Mouse (Mus musculus) forebrain, embryonic 15.5 days (tissue): ENCODE results near the gene Gpcpd1. TPM values are rescaled to one million over a fixed set of nuclear protein-coding genes. Genes with fewer than 3 reads are reported as not detected.

Experiments used
- ATAC-seq: fragments of 200-750 bp; cut with Nextera tagmentation; replicated peaks from 2 replicates; pipeline ENCODE4 v1.8.0; 2017; ENCODE audit warnings: mild to moderate bottlenecking, moderate TSS enrichment, moderate library complexity
- H3K27ac ChIP-seq: fragments of 300-500 bp; sonication (generic); replicated peaks from 2 replicates; pipeline ENCODE4 v1.5.1; 2015; ENCODE audit warnings: mild to moderate bottlenecking, inconsistent platforms
- H3K27me3 ChIP-seq: fragments of 300-500 bp; sonication (generic); 2 replicates; pipeline ENCODE4 v1.6.1; 2015; ENCODE audit warnings: inconsistent platforms
- H3K36me3 ChIP-seq: fragments of 300-500 bp; sonication (generic); 2 replicates; pipeline ENCODE4 v1.6.1; 2015; ENCODE audit warnings: mild to moderate bottlenecking, inconsistent platforms
- H3K4me1 ChIP-seq: fragments of 300-500 bp; sonication (generic); 2 replicates; pipeline ENCODE4 v1.6.1; 2015; ENCODE audit warnings: inconsistent platforms
- H3K4me2 ChIP-seq: fragments of 300-500 bp; sonication (generic); replicated peaks from 2 replicates; pipeline ENCODE4 v1.6.1; 2015; ENCODE audit warnings: mild to moderate bottlenecking, inconsistent platforms
- H3K4me3 ChIP-seq: fragments of 300-500 bp; sonication (generic); 2 replicates; pipeline ENCODE4 v1.5.1; 2015; ENCODE audit warnings: mild to moderate bottlenecking, inconsistent platforms
- H3K9ac ChIP-seq: fragments of 300-500 bp; sonication (generic); replicated peaks from 2 replicates; pipeline ENCODE4 v1.6.1; 2015; ENCODE audit warnings: mild to moderate bottlenecking, inconsistent platforms
- H3K9me3 ChIP-seq: fragments of 300-500 bp; sonication (generic); 2 replicates; pipeline ENCODE4 v1.6.1; 2016; ENCODE audit warnings: inconsistent platforms
- WGBS: fragments of 180-500 bp; shearing (Covaris S2); methylation state at CpG from one replicate; pipeline ENCODE4 v1.1.7; 2015; ENCODE audit warnings: mixed read lengths; 5-methylcytosine and 5-hydroxymethylcytosine counted together
- polyA plus RNA-seq: library from polyadenylated mRNA; unstranded; fragments of >200 nt; fragmentation: Nextera tagmentation; extraction: Ambion mirVana; gene quantifications from 2 replicates; pipeline ENCODE4 v1.2.1, GENCODE M21; 2015

The Gpcpd1 gene
- polyA plus RNA-seq = 85.7 and 85.9 TPM in 2 replicates

- WGBS = 87% methylated on average over 7 of the region's 7 CpGs
- Histone ChIP-seq H3K27ac (no peak within 1 kb of the TSS), H3K4me2 (no peak within 1 kb of the TSS), H3K4me1 (peaks cover 9% of the 10 kb centered on the region), H3K9me3 (no peaks in the 10 kb centered on the region), H3K9ac (no peak within 1 kb of the TSS), H3K4me3 (no peak within 1 kb of the TSS), H3K36me3 (no peaks in the 10 kb centered on the region), H3K27me3 (no peaks in the 10 kb centered on the region)
- no peak for ATAC-seq
Observed at GRCm38 (mm10) chr2:132587240-132587779, at the start of gene Gpcpd1. Gene Gpcpd1, minus strand, starts transcription at chr2:132587729.

DNA sequence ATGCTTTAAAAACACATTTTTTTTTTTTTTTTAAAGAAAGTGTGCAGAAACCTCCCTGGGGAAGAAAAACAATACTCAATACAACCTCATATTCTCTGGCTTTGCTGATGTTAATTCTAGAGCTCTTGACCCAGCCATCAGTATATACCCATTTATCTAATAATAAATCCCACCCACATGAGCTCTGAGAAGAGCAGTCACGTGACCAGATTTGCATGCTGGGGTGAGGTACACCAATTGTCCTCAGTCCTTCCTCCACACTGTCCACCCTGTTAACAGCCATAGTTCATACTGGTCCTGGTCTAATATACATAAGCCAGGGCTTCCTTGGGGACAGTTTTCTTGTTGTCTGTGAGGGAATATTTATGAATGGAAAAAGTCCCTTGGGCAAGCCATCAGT is 49.0 kb upstream of the Gpcpd1 start:
- no peak overlapping the region for H3K4me2 ChIP-seq
- no peak overlapping the region for H3K9ac ChIP-seq
- H3K4me3 ChIP-seq = no peak overlapping the region
- H3K27me3 ChIP-seq = no peaks in the 10 kb centered on the region
- no peaks in the 10 kb centered on the region for H3K9me3 ChIP-seq
- no peaks in the 10 kb centered on the region for H3K4me1 ChIP-seq
- WGBS = 79% methylated on average over 1 of the region's 1 CpGs
- H3K27ac ChIP-seq = no peak overlapping the region
- no peaks in the 10 kb centered on the region for H3K36me3 ChIP-seq
- ATAC-seq = no peak

DNA sequence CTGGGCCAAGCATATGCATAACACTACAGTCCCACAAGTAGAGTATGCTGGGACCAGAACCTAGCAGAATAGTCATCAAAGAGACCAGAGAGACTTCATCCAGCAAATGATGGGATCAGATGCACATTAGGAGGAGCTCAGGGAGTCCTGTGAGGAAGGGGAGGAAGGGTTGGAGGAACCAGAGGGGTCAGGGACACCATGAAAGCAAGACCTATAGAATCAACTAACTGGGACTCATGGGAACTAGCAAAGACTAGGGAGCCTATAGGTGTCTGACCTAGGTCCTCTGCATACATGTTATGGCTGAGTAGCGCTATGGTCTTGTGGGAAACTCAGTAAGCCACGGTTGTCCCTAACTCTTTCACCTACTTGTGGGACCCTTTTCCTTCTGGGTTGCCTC is 41.1 kb upstream of the Gpcpd1 start:
- ATAC-seq = no peak
- no peak overlapping the region for H3K4me3 ChIP-seq
- no peak overlapping the region for H3K27ac ChIP-seq
- H3K9ac ChIP-seq = no peak overlapping the region
- 92% methylated on average over 2 of the region's 2 CpGs for WGBS
- no peak overlapping the region for H3K4me2 ChIP-seq
- H3K36me3 ChIP-seq = no peaks in the 10 kb centered on the region
- no peaks in the 10 kb centered on the region for H3K4me1 ChIP-seq
- no peaks in the 10 kb centered on the region for H3K9me3 ChIP-seq
- H3K27me3 ChIP-seq = no peaks in the 10 kb centered on the region

GRCm38 (mm10) chr2:132623092-132623491 is 35.6 kb upstream of the Gpcpd1 start:
- Histone ChIP-seq H3K27me3 (no peaks in the 10 kb centered on the region), H3K9me3 (no peaks in the 10 kb centered on the region), H3K4me2 (no peak overlapping the region), H3K4me3 (no peak overlapping the region), H3K9ac (no peak overlapping the region), H3K36me3 (no peaks in the 10 kb centered on the region), H3K4me1 (no peaks in the 10 kb centered on the region), H3K27ac (no peak overlapping the region)
- ATAC-seq = no peak
- 64% methylated on average over 1 of the region's 1 CpGs for WGBS

DNA sequence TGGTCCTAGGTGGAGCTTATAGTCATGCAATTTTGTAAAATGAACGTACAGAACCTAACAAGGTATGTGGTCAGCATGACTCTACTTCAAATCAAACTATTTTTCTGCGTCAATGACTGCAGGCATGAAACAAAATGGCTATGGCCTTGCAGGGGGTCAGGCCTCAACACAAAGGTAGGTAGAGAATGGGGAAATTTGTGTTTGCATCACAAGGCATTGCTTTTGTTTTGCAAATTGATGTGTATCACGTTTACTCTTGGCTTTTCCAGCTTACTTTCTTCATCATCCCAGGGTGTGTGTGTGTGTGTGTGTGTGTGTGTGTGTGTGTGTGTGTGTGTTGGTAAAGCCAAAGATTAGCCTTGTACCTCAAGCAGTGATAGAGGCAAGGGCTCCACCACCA is 30.2 kb upstream of the Gpcpd1 start:
- Histone ChIP-seq H3K36me3 (no peaks in the 10 kb centered on the region), H3K27ac (no peak overlapping the region), H3K4me2 (no peak overlapping the region), H3K9ac (no peak overlapping the region), H3K9me3 (no peaks in the 10 kb centered on the region), H3K4me3 (no peak overlapping the region), H3K27me3 (no peaks in the 10 kb centered on the region), H3K4me1 (no peaks in the 10 kb centered on the region)
- 45% methylated on average over 3 of the region's 3 CpGs for WGBS
- ATAC-seq = no peak

GRCm38 (mm10) chr2:132613581-132614188 is 26.2 kb upstream of the Gpcpd1 start:
- H3K36me3 ChIP-seq = no peaks in the 10 kb centered on the region
- H3K27ac ChIP-seq = no peak overlapping the region
- ATAC-seq = no peak
- H3K4me2 ChIP-seq = no peak overlapping the region
- WGBS = 84% methylated on average over 5 of the region's 5 CpGs
- H3K4me1 ChIP-seq = no peaks in the 10 kb centered on the region
- no peak overlapping the region for H3K4me3 ChIP-seq
- H3K27me3 ChIP-seq = no peaks in the 10 kb centered on the region
- no peaks in the 10 kb centered on the region for H3K9me3 ChIP-seq
- no peak overlapping the region for H3K9ac ChIP-seq

GRCm38 (mm10) chr2:132611551-132612233 is 24.2 kb upstream of the Gpcpd1 start:
- Histone ChIP-seq H3K4me1 (0 out of 2 replicates have a peak, but pooled peaks cover 4% of the 10 kb centered on the region), H3K27me3 (no peaks in the 10 kb centered on the region), H3K27ac (no peak overlapping the region), H3K36me3 (no peaks in the 10 kb centered on the region), H3K9me3 (no peaks in the 10 kb centered on the region), H3K4me3 (no peak overlapping the region), H3K4me2 (no peak overlapping the region), H3K9ac (no peak overlapping the region)
- ATAC-seq = no peak
- WGBS = 94% methylated on average over 4 of the region's 4 CpGs

DNA sequence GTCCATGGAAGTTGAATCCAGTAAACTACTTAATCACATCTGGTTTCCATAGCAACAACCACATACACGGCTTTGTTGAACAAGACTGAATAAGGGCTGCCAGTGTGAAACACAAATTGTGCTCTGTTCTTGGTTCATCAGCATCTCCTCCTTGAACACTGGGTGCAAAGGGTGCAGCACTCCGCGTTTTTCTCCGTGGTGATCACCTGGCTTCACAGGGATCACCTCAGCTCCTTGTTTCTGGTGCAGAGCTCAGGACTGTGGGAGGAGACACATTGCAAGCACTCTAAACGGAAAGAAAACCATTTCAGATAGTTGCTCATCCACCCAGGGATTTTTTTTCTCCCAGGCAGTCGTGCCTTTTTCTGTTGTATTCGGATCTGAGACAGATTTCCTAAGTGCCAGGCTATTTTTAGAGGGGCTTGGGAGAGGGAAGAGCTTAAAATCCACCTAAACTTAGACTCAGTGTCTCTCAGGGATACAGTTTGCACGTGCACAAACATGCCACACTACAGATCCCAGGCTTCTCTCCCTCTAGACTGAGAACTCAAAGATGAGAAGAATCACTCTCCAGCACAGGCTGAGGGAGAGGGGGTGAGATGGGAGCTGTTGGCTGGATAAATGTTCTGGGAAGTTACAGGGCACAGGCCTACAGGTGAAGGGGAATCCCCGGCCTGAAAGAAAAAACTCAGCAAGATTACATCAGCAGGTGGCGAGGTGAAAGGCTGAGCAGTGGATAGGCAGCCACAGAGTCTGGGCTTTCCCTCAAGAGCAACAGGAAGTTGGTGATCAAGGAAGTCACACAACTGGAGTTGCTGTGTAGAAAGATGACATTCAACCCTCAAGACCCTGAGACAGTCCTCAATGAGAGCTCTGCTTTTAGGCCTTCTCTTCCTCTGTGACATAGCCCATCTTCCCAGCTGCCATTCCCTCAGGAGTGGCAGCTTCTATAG is 19.9 kb upstream of the Gpcpd1 start:
- 0 out of 2 replicates have a peak overlapping the region, but pooled peaks have one; percentile 10 for H3K4me2 ChIP-seq

DNA sequence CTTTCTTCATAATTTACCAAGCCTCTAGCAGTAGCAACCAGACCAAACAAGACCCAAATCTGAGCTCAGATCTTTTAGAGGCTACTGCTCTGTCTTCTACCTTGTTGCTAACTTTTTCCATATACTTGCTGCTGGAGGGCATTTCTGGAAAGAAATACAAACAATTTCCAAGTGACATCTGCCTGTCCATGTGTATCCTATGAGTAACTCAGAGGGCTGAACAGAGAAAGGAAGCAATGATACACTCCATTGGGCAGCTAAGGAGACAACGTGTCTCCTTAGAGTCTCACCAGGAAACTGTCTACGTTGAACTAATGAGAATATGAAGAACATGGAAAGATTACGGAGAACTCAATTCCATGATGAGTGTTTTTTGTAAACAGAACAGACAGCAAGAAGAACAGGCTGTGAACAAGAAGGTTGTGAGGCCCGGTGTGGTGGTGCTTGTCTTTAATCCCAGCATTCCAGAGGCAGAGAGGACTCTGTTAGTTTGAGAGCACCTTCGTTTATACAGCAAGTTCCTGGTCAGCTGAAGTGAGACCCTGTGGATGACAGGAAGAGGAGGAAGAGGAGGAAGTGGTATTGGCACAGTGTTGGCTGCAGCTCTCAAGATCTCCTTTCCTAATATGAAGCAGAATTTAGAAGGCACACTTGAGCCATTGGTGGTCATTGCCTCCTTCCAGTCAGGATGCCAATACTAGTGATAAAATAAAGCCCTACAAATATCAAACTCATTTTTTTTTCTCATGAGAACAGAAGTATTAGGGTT is 18.4 kb upstream of the Gpcpd1 start:
- Histone ChIP-seq H3K27ac (no peak overlapping the region), H3K4me3 (no peak overlapping the region), H3K4me1 (0 out of 2 replicates have a peak, but pooled peaks cover 4% of the 10 kb centered on the region), H3K9ac (no peak overlapping the region), H3K27me3 (no peaks in the 10 kb centered on the region), H3K9me3 (no peaks in the 10 kb centered on the region), H3K36me3 (no peaks in the 10 kb centered on the region), H3K4me2 (no peak overlapping the region)
- no peak for ATAC-seq
- WGBS = 81% methylated on average over 5 of the region's 5 CpGs

More for the DNA sequence above, 19.9 kb upstream of the Gpcpd1 start:
- Histone ChIP-seq H3K4me3 (no peak overlapping the region), H3K36me3 (no peaks in the 10 kb centered on the region), H3K9me3 (no peaks in the 10 kb centered on the region), H3K4me1 (0 out of 2 replicates have a peak, but pooled peaks cover 4% of the 10 kb centered on the region), H3K9ac (no peak overlapping the region), H3K27ac (peak overlapping the region; percentile 66), H3K27me3 (no peaks in the 10 kb centered on the region)
- WGBS = 38% methylated on average over 10 of the region's 10 CpGs
- peak; percentile 73 for ATAC-seq

- H3K4me2 ChIP-seq = no peak overlapping the region
- H3K9ac ChIP-seq = no peak overlapping the region
- no peak overlapping the region for H3K27ac ChIP-seq
- no peaks in the 10 kb centered on the region for H3K36me3 ChIP-seq
- H3K9me3 ChIP-seq = no peaks in the 10 kb centered on the region
- H3K4me3 ChIP-seq = no peak overlapping the region
- no peaks in the 10 kb centered on the region for H3K27me3 ChIP-seq
- H3K4me1 ChIP-seq = 0 out of 2 replicates have a peak, but pooled peaks cover 4% of the 10 kb centered on the region
- 90% methylated on average over 4 of the region's 4 CpGs for WGBS
- no peak for ATAC-seq
Observed at GRCm38 (mm10) chr2:132604922-132605321, 17.4 kb upstream of the Gpcpd1 start.

GRCm38 (mm10) chr2:132603706-132604105 is 16.2 kb upstream of the Gpcpd1 start:
- Histone ChIP-seq H3K4me3 (no peak overlapping the region), H3K36me3 (no peaks in the 10 kb centered on the region), H3K9ac (no peak overlapping the region), H3K4me1 (0 out of 2 replicates have a peak, but pooled peaks cover 4% of the 10 kb centered on the region), H3K27me3 (no peaks in the 10 kb centered on the region), H3K4me2 (no peak overlapping the region), H3K27ac (no peak overlapping the region), H3K9me3 (no peaks in the 10 kb centered on the region)
- ATAC-seq = no peak
- WGBS = 83% methylated on average over 2 of the region's 2 CpGs
